Mouse (Mus musculus): ENCODE results near the gene Sumf1.

- no peak for TF ChIP-seq GATA1 (IDR thresholded peaks at IDR 0.05; ENCODE audit: borderline replicate concordance, low read length)
- no peak for TF ChIP-seq FLI1 (IDR thresholded peaks at IDR 0.05; ENCODE audit: low read length)
These were observed 39.0 kb upstream of the Sumf1 start for GRCm38 (mm10) chr6:108224361-108224760.

Measured in megakaryocyte, embryonic 14.5 days (primary cell).